Mouse (Mus musculus): ENCODE measurements around the gene Cacna1c.

- peak; percentile 50; the same call in 1 of the 2 replicates for TF ChIP-seq CTCF (IDR thresholded peaks at IDR 0.05; ENCODE audit: borderline replicate concordance, insufficient read depth, low read depth, low read length)
- no peak for TF ChIP-seq POLR2A (IDR thresholded peaks at IDR 0.05; ENCODE audit: borderline replicate concordance, insufficient read depth, low read length)
These were observed 66.6 kb downstream of the Cacna1c start for GRCm38 (mm10) chr6:119129664-119130063.
